Mouse (Mus musculus) G1E-ER4 (cell line): Measurements from ENCODE around the gene Bysl. TPM values are rescaled to one million over a fixed set of nuclear protein-coding genes. Genes with fewer than 3 reads are reported as not detected.

ENCODE experiments used
- GATA1 ChIP-seq: IDR thresholded peaks from one replicate; pipeline ENCODE4 v1.8.0; 2012; ENCODE audit warnings: low read length, inconsistent platforms
- polyA plus RNA-seq: library from polyadenylated mRNA; stranded (reverse); fragments of >175 nt; gene quantifications from 2 replicates; pipeline ENCODE4 v1.2.3, GENCODE M21; 2012

Bysl gene
- polyA plus RNA-seq, 1 experiment = 67.0 TPM

DNA sequence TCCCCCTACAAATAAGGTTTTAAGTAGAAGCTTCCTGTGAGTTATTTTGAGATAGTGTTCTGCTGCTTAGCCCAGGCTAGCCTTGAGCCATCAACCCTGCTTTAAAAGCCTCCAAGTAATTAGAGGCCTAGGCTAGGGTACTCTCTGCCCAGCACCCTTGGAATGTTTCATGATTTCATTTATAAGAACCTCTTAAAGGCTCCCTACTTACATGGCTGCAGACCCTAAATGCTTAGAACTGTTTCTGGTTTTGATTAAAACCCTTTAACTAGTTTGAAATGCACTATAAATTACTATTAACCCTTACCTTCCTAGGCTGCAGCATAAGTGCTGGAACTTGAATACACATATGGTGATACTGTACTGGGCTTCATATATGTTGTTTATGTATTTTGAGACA is 38.9 kb downstream of the Bysl start:
- TF ChIP-seq GATA1 = no peak

- TF ChIP-seq GATA1 = no peak
These were observed 39.7 kb downstream of the Bysl start for GRCm38 (mm10) chr17:47571621-47572020.

DNA sequence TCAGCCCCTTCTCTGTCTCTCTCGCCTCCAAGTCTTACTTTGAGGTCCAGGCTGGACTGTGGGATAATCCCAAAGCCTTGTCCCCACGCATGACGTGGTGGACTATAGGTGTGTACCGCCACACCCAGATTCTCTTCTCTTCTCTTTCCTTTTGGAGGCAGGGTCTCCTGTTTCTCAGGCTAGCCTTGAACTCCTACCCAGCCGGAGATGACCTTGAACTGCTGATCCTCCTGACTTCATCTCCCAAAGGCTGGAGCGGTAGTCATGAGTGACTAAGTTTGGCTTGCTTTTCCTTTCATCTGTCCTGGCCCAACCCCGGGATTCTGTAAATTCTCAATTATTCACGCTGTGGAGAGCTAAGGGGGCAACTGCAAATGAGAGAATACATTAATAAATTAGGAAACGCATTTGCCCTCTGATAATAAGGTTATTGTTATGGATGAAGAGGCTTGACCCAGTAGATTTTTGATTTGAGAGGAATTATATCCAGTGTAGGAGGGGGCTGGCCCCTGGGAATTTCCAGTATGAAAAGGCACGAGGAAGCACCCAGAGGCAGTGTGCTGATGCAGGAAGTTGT is 42.3 kb downstream of the Bysl start:
- TF ChIP-seq GATA1 = no peak

DNA sequence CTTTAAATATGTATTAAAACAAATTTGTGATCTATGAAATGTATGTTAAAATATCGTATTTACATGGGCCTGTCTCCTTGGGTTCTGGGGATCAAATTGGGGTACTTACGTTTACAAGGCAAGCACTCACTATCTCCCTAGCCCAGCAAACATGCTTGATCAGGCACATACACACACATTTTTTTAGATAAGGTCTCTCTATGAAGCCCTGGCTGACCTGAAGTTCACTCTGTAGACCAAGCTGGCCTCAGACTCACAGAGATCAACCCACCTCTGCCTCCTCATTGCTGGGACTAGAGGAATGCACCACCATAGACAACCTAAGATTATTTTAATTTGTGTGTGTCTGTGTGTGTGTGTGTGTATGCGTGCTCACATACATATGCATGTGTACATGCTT is 42.9 kb downstream of the Bysl start:
- peak; percentile 85 for TF ChIP-seq GATA1

DNA sequence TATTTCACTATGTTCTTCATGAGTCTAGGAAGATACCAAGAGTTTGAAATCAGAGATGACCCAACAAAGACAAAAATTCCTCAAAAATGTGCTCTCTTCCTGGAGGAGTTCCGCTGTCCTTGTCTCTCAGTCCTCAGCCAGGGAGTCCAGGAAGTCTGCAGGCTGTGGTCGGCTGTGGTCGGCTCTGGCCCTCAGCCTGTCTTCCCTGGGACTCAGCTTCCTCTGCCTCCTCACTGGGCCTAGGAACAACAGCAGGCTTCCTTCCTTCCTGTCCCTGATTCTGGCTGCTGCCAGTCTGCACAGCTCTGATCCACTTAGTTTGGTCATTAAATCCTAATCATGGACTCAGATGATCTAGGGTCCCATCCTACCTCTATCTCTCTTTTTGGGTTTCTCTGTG is 44.0 kb downstream of the Bysl start:
- TF ChIP-seq GATA1 = no peak

DNA sequence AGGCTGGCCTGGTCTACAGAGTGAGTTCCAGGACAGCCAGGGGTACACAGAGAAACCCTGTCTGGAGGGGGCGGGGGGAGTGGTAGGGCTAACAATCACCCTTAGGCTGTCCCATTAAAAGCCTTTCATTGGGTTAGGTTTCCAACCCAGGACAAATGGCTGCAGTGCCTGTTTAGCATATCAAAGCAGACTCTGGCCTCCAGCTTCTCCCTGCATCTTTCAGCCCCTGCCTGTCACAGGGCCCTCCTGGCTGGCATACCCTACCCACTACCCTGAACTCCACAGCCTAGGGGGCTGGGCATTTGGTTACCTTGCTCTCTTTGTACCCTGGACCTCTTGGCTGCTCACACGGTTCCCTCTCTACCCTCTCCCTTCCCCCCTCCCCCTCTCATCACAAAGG is 45.2 kb downstream of the Bysl start:
- TF ChIP-seq GATA1 = no peak

- peak; percentile 14 for TF ChIP-seq GATA1
These were observed 46.7 kb downstream of the Bysl start for GRCm38 (mm10) chr17:47564612-47565011.

- TF ChIP-seq GATA1 = no peak
These were observed 48.4 kb downstream of the Bysl start for GRCm38 (mm10) chr17:47562875-47563274.

GRCm38 (mm10) chr17:47559726-47560125 is 51.6 kb downstream of the Bysl start:
- TF ChIP-seq GATA1 = no peak

GRCm38 (mm10) chr17:47557179-47557578 is 54.1 kb downstream of the Bysl start:
- no peak for TF ChIP-seq GATA1

DNA sequence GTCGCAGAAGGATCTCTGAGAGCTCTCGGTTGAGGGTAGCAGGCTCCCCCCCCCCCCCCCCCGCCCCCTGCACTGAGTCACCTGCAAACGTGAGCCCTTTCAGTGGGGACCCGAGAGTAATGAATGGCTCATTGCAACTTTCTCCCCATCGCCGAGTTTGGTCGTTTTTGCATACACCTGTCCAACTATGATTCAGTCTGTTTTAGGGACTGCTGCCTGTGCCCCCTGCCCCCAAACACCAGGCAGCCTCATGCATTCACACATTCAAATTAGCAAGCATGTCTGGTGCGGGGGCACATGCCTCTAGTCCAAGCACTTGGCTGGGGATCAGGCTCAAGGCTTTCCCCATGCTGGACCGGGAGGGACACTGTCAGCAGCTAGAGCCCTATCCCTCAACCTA is 56.7 kb downstream of the Bysl start:
- TF ChIP-seq GATA1 = no peak

GRCm38 (mm10) chr17:47552994-47553393 is 58.3 kb downstream of the Bysl start:
- no peak for TF ChIP-seq GATA1

DNA sequence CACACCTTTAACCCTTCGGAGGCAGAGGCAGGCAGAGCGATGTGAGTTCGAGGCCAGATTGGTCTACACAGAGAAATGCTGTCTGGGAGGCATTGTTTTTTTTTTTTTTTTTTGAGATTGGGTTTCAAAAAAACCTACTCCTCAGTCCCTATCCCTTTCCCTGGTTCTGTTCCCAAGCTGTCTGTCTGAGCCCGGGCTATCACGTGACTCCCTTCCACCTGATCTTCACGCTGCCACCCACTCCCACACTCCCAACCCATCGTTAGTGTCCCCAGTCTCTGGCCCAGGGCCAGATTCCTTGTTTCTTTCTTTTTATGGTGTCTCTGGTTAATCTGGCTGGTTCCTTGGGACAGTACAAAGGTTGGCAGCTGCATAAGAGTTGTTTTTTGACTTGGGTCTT is 60.2 kb downstream of the Bysl start:
- TF ChIP-seq GATA1 = no peak

Other genes with a start within 250 kb of the Bysl start
- 56.1 and 64.4 TPM in 2 replicates for gene Mrps10, start 242.6 kb downstream of the Bysl start, polyA plus RNA-seq
- not detected in 2 replicates for gene Guca1b, start 226.1 kb downstream of the Bysl start, polyA plus RNA-seq
- gene Guca1a, start 210.9 kb downstream of the Bysl start, polyA plus RNA-seq = not detected in 2 replicates
- 0.01 TPM in 1 of 2 replicates, not detected in the other for gene AI661453, start 174.9 kb downstream of the Bysl start, polyA plus RNA-seq
- gene 1700001C19Rik, start 174.1 kb downstream of the Bysl start, polyA plus RNA-seq = not detected in 2 replicates
- gene Taf8, start 109.2 kb downstream of the Bysl start, polyA plus RNA-seq = 23.1 and 25.1 TPM in 2 replicates
- gene Ccnd3, start 106.4 kb downstream of the Bysl start, polyA plus RNA-seq = 451 and 580 TPM in 2 replicates
- 6.0 and 7.3 TPM in 2 replicates for gene Med20, start 90 bp upstream of the Bysl start, polyA plus RNA-seq
- gene Gm20517, start 97 bp upstream of the Bysl start, polyA plus RNA-seq = 0.11 TPM in 1 of 2 replicates, not detected in the other
- 15.8 and 20.6 TPM in 2 replicates for gene Usp49, start 19.2 kb upstream of the Bysl start, polyA plus RNA-seq
- 246 and 348 TPM in 2 replicates for gene Tomm6, start 76.9 kb upstream of the Bysl start, polyA plus RNA-seq
- 3.2 and 4.1 TPM in 2 replicates for gene Frs3, start 77.5 kb upstream of the Bysl start, polyA plus RNA-seq
- gene Gm21981, start 83.0 kb upstream of the Bysl start, polyA plus RNA-seq = 0.37 and 0.54 TPM in 2 replicates
- 5.3 and 5.7 TPM in 2 replicates for gene Prickle4, start 83.2 kb upstream of the Bysl start, polyA plus RNA-seq
- gene Pgc, start 115.3 kb upstream of the Bysl start, polyA plus RNA-seq = not detected in 2 replicates
- gene Tfeb, start 125.5 kb upstream of the Bysl start, polyA plus RNA-seq = 40.1 and 50.4 TPM in 2 replicates
- gene Mdfi, start 223.2 kb upstream of the Bysl start, polyA plus RNA-seq = not detected in 2 replicates